Mouse (Mus musculus) embryo, embryonic 9.5 days (tissue): ENCODE data around the gene Ppp2r1b.

Experiments used
- DNase-seq: peaks from one replicate; pipeline ENCODE4 v3.0.0-alpha.2; 2017; ENCODE audit errors: extremely low spot score

The Ppp2r1b gene

GRCm38 (mm10) chr9:50919554-50919953, 74.5 kb downstream of the Ppp2r1b start:
- no peak for DNase-seq

GRCm38 (mm10) chr9:50920933-50921895, 76.1 kb downstream of the Ppp2r1b start:
- no peak for DNase-seq

- no peak for DNase-seq
Observed at GRCm38 (mm10) chr9:50922363-50923153, 77.5 kb downstream of the Ppp2r1b start.

- DNase-seq: no peak
Observed at GRCm38 (mm10) chr9:50924454-50924853, 79.4 kb downstream of the Ppp2r1b start.

- no peak for DNase-seq
Observed at GRCm38 (mm10) chr9:50925801-50926200, 80.7 kb downstream of the Ppp2r1b start.

GRCm38 (mm10) chr9:50929986-50930385, 84.9 kb downstream of the Ppp2r1b start:
- DNase-seq: no peak

GRCm38 (mm10) chr9:50941804-50942401, 96.8 kb downstream of the Ppp2r1b start:
- DNase-seq: no peak

GRCm38 (mm10) chr9:50942711-50943110, 97.6 kb downstream of the Ppp2r1b start:
- no peak for DNase-seq
